Comparison of ENCODE assay signal across 32 mouse cellular contexts in the genomic region with DNA sequence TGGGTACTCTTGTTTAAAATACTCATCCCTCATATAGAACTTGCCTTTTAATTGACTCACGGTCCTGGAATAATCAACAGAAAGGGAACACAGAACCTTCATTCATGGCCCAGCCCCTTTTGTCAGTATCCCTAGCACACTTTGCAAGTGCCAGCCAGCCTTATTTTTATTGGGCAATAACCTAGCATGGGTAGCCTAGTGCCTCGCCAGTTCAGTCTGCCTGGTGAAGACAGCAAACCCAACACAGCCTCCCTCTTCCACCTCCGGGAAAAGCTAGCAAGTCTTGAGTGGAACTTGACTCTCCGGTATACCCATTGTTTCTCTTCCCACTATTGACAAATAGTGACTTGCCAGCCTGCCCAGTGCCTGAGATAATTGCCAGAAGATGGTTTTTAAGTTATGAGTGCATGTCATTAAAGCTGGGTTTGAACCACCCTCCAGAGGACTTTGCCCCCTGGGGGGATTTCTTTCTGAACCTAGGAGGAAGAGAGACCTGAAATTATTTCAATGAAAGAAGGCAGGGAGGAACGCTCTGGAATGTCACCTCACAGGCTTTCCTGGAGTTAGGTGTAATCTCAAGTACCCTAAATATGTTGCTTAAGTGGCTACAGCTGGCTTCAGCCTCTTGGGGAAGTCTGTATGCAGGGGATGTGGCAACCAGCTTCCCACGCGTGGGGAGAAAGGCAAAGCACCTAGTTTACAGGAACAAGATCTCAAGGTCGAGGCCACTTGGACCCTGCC. TPM values are rescaled to one million over a fixed set of nuclear protein-coding genes. Genes with fewer than 3 reads are reported as not detected.
DNase-seq lines count a peak whose midpoint lies in the region; ATAC-seq and TF ChIP-seq lines count a peak whose summit lies in the region.
"Had no signal": no experiment of that assay in that cellular context is flagged by ENCODE, and none has a peak within 500 bp of the region (broad histone marks: within the 10 kb centered on the region; RNA-seq: fewer than 3 reads in every experiment).

No protein-coding gene starts in this region.

- TF ChIP-seq CTCF in lung, postnatal 0 days (IDR thresholded peaks at IDR 0.05): no peak
- TF ChIP-seq CTCF in kidney, adult 2 months (conservative IDR thresholded peaks at IDR 0.05; ENCODE audit: insufficient read depth, insufficient read length, low read depth, low read length): no peak
- no peak for TF ChIP-seq CTCF in hindbrain, postnatal 0 days (IDR thresholded peaks at IDR 0.05; ENCODE audit: low read depth)

- no peak for DNase-seq in limb, embryonic 10.5 days (ENCODE audit: low spot score)
- peak; percentile 77 to 89 for DNase-seq in lung, adult 18-20 months
- peak; percentile 91 for DNase-seq in lung, postnatal 0 days (ENCODE audit: low spot score)
- peak; percentile 55 to 67 for DNase-seq in lung, postnatal 4 days
- no peak for DNase-seq in kidney, adult 2 months
- DNase-seq in layer of hippocampus, adult 18-20 months (ENCODE audit: low spot score in 2 of 2): no peak
- no peak for DNase-seq in hindbrain, postnatal 0 days (ENCODE audit: low spot score)
- DNase-seq: adrenal gland, postnatal 10 days; cerebellum, adult 11 months; cerebellum, adult 9-10 months; cerebellum, postnatal 36 days; forebrain, postnatal 0 days; gastrocnemius, postnatal 10 days; heart, postnatal 10 days; kidney, postnatal 36 days; layer of hippocampus, adult 9-11 months; liver, postnatal 0 days; right cerebral cortex, postnatal 25 days; thymus, adult 18-20 months; thymus, postnatal 4 days had no signal

- WGBS in limb, embryonic 12.5 days: 38% methylated on average over 8 of the region's 8 CpGs
- 62% methylated on average over 8 of the region's 8 CpGs for WGBS in limb, embryonic 10.5 days
- 40% methylated on average over 8 of the region's 8 CpGs for WGBS in lung, postnatal 0 days
- 58% methylated on average over 8 of the region's 8 CpGs for WGBS in kidney, adult 2 months
- 80% methylated on average over 8 of the region's 8 CpGs for WGBS in hindbrain, postnatal 0 days

- peak; percentile 97 for TF ChIP-seq EP300 in lung, postnatal 0 days (IDR thresholded peaks at IDR 0.05)

- no peak for TF ChIP-seq POLR2A in kidney, adult 2 months (IDR thresholded peaks at IDR 0.05; ENCODE audit: low read depth, low read length)

- H3K4me1 ChIP-seq in limb, embryonic 12.5 days (replicated peaks): peaks cover 29% of the 10 kb centered on the region
- H3K4me1 ChIP-seq in limb, embryonic 10.5 days: peaks cover 40% of the 10 kb centered on the region
- H3K4me1 ChIP-seq in lung, postnatal 0 days (ENCODE audit: insufficient read depth, low read depth, low read length): no peaks in the 10 kb centered on the region
- no peaks in the 10 kb centered on the region for H3K4me1 ChIP-seq in kidney, adult 2 months (ENCODE audit: control insufficient read depth, insufficient read depth, low read length)
- peaks cover 1% of the 10 kb centered on the region; the same call in 1 of the 2 replicates for H3K4me1 ChIP-seq in hindbrain, postnatal 0 days (ENCODE audit: insufficient read depth, low read length)
- H3K4me1 ChIP-seq: liver, embryonic 12.5 days had no signal

- no peak overlapping the region for H3K4me3 ChIP-seq in limb, embryonic 12.5 days (replicated peaks)
- no peak overlapping the region for H3K4me3 ChIP-seq in limb, embryonic 10.5 days
- no peak overlapping the region for H3K4me3 ChIP-seq in lung, postnatal 0 days (ENCODE audit: low read depth, low read length)
- no peak overlapping the region for H3K4me3 ChIP-seq in kidney, adult 2 months (ENCODE audit: insufficient read depth, low read depth, low read length)
- H3K4me3 ChIP-seq in hindbrain, postnatal 0 days (ENCODE audit: low read length): no peak overlapping the region
- H3K4me3 ChIP-seq: embryonic facial prominence, embryonic 13.5 days; erythroblast, embryonic 14.5 days; forebrain, embryonic 12.5 days; heart, embryonic 13.5 days; liver, embryonic 12.5 days; midbrain, embryonic 13.5 days had no signal

- 0 out of 2 replicates have a peak, but pooled peaks cover 6% of the 10 kb centered on the region for H3K9me3 ChIP-seq in limb, embryonic 12.5 days
- no peaks in the 10 kb centered on the region for H3K9me3 ChIP-seq in limb, embryonic 10.5 days (replicated peaks)
- no peaks in the 10 kb centered on the region for H3K9me3 ChIP-seq in lung, postnatal 0 days (ENCODE audit: low read length)
- H3K9me3 ChIP-seq in hindbrain, postnatal 0 days (ENCODE audit: low read length): no peaks in the 10 kb centered on the region
- H3K9me3 ChIP-seq: embryonic facial prominence, embryonic 13.5 days; forebrain, embryonic 12.5 days; liver, embryonic 12.5 days; midbrain, embryonic 13.5 days had no signal

- H3K4me2 ChIP-seq in limb, embryonic 12.5 days: no peak overlapping the region
- peak overlapping the region; percentile 15; the same call in 1 of the 2 replicates for H3K4me2 ChIP-seq in lung, postnatal 0 days (replicated peaks; ENCODE audit: low read depth, low read length)
- no peak overlapping the region for H3K4me2 ChIP-seq in hindbrain, postnatal 0 days (ENCODE audit: low read depth, low read length)
- H3K4me2 ChIP-seq: embryonic facial prominence, embryonic 13.5 days; forebrain, embryonic 12.5 days; heart, embryonic 13.5 days; hindbrain, embryonic 14.5 days; liver, embryonic 12.5 days; midbrain, embryonic 13.5 days had no signal

- H3K27me3 ChIP-seq in limb, embryonic 12.5 days: peaks cover 9% of the 10 kb centered on the region; the same call in 1 of the 2 replicates
- peaks cover 11% of the 10 kb centered on the region; the same call in 1 of the 2 replicates for H3K27me3 ChIP-seq in limb, embryonic 10.5 days (ENCODE audit: low read depth, poor library complexity, severe bottlenecking)
- H3K27me3 ChIP-seq in lung, postnatal 0 days (replicated peaks; ENCODE audit: insufficient read depth, low read length): no peaks in the 10 kb centered on the region
- H3K27me3 ChIP-seq in kidney, adult 2 months (replicated peaks; ENCODE audit: control insufficient read depth, insufficient read depth, low read length): no peaks in the 10 kb centered on the region
- no peaks in the 10 kb centered on the region for H3K27me3 ChIP-seq in hindbrain, postnatal 0 days (ENCODE audit: insufficient read depth, low read length)
- H3K27me3 ChIP-seq: embryonic facial prominence, embryonic 13.5 days; forebrain, embryonic 12.5 days; heart, embryonic 13.5 days; liver, embryonic 12.5 days; midbrain, embryonic 13.5 days; Patski had no signal

- no peak for ATAC-seq in limb, embryonic 12.5 days (ENCODE audit: insufficient number of reproducible peaks, insufficient read depth, low FRiP score, low TSS enrichment, low read depth)
- ATAC-seq in lung, postnatal 0 days: peak; percentile 96
- ATAC-seq in hindbrain, postnatal 0 days: no peak
- ATAC-seq: forebrain, postnatal 0 days; inflammation-experienced regulatory T-cells, adult 6 months; liver, embryonic 12.5 days; liver, postnatal 0 days; midbrain, embryonic 13.5 days; Patski had no signal

- no peaks in the 10 kb centered on the region for H3K36me3 ChIP-seq in limb, embryonic 12.5 days
- H3K36me3 ChIP-seq in limb, embryonic 10.5 days: no peaks in the 10 kb centered on the region
- H3K36me3 ChIP-seq in lung, postnatal 0 days (ENCODE audit: insufficient read depth, low read length): no peaks in the 10 kb centered on the region
- H3K36me3 ChIP-seq in kidney, adult 2 months (ENCODE audit: control insufficient read depth, insufficient read depth, low read length): no peaks in the 10 kb centered on the region
- H3K36me3 ChIP-seq in hindbrain, postnatal 0 days (ENCODE audit: insufficient read depth, low read length): no peaks in the 10 kb centered on the region
- H3K36me3 ChIP-seq: embryonic facial prominence, embryonic 13.5 days; forebrain, embryonic 12.5 days; heart, embryonic 13.5 days; liver, embryonic 12.5 days; midbrain, embryonic 13.5 days had no signal

- no peak overlapping the region for H3K9ac ChIP-seq in limb, embryonic 12.5 days (replicated peaks)
- no peak overlapping the region for H3K9ac ChIP-seq in lung, postnatal 0 days (replicated peaks; ENCODE audit: low read depth)
- H3K9ac ChIP-seq in hindbrain, postnatal 0 days (replicated peaks; ENCODE audit: low read length): no peak overlapping the region
- H3K9ac ChIP-seq: embryonic facial prominence, embryonic 13.5 days; forebrain, embryonic 12.5 days; forebrain, postnatal 0 days; heart, embryonic 13.5 days; hindbrain, embryonic 14.5 days; liver, embryonic 12.5 days; liver, postnatal 0 days; midbrain, embryonic 13.5 days had no signal

- peak overlapping the region; percentile 24; the same call in 1 of the 2 replicates for H3K27ac ChIP-seq in limb, embryonic 12.5 days
- no peak overlapping the region for H3K27ac ChIP-seq in limb, embryonic 10.5 days
- peak overlapping the region; percentile 44 for H3K27ac ChIP-seq in lung, postnatal 0 days (ENCODE audit: low read length)
- H3K27ac ChIP-seq in kidney, adult 2 months (ENCODE audit: insufficient read depth, low read depth, low read length): no peak overlapping the region
- H3K27ac ChIP-seq in hindbrain, postnatal 0 days: no peak overlapping the region
- H3K27ac ChIP-seq: embryonic facial prominence, embryonic 13.5 days; forebrain, embryonic 12.5 days; heart, embryonic 13.5 days; hindbrain, embryonic 14.5 days; liver, embryonic 12.5 days; midbrain, embryonic 13.5 days had no signal

RNA-seq across cellular contexts. Expression of a gene that starts 30.2 kb away (rescaled TPM):
- polyA plus RNA-seq in limb, embryonic 12.5 days (2016; fragmentation: Nextera tagmentation; extraction: Ambion mirVana): 52.6 and 53.7 TPM in 2 replicates
- 46.5 and 57.1 TPM in 2 replicates for polyA plus RNA-seq in limb, embryonic 10.5 days (2016; fragmentation: Nextera tagmentation; extraction: Ambion mirVana)
- polyA plus RNA-seq in lung, postnatal 0 days (2015; fragmentation: Nextera tagmentation; extraction: Ambion mirVana): 33.8 and 35.3 TPM in 2 replicates
- polyA plus RNA-seq in kidney, adult 2 months (2012; rRNA removed): 3.7 and 6.9 TPM in 2 replicates
- 10 to 100 TPM; 31.0 to 35.6 TPM for total RNA-seq in layer of hippocampus, adult 18-20 months (2021)
- 6.0 and 15.3 TPM in 2 replicates for total RNA-seq in hindbrain, postnatal 0 days (2014; rRNA removed)
- polyA plus RNA-seq in hindbrain, postnatal 0 days (2015; fragmentation: Nextera tagmentation; extraction: Ambion mirVana): 33.7 and 37.7 TPM in 2 replicates

RNA-seq across cellular contexts. Expression of a gene that starts 30.4 kb away (rescaled TPM):
- polyA plus RNA-seq in limb, embryonic 12.5 days (2016; fragmentation: Nextera tagmentation; extraction: Ambion mirVana): 196 and 209 TPM in 2 replicates
- polyA plus RNA-seq in limb, embryonic 10.5 days (2016; fragmentation: Nextera tagmentation; extraction: Ambion mirVana): 154 and 168 TPM in 2 replicates
- polyA plus RNA-seq in lung, postnatal 0 days (2015; fragmentation: Nextera tagmentation; extraction: Ambion mirVana): 140 and 151 TPM in 2 replicates
- polyA plus RNA-seq in kidney, adult 2 months (2012; rRNA removed): 136 and 225 TPM in 2 replicates
- 100 to 1,000 TPM; 111 to 119 TPM for total RNA-seq in layer of hippocampus, adult 18-20 months (2021)
- 14.3 and 22.0 TPM in 2 replicates for total RNA-seq in hindbrain, postnatal 0 days (2014; rRNA removed)
- polyA plus RNA-seq in hindbrain, postnatal 0 days (2015; fragmentation: Nextera tagmentation; extraction: Ambion mirVana): 170 and 191 TPM in 2 replicates

RNA-seq across cellular contexts. Expression of a gene that starts 59.9 kb away (rescaled TPM):
- polyA plus RNA-seq in limb, embryonic 12.5 days (2016; fragmentation: Nextera tagmentation; extraction: Ambion mirVana): 73.1 and 73.9 TPM in 2 replicates
- 41.6 and 49.1 TPM in 2 replicates for polyA plus RNA-seq in limb, embryonic 10.5 days (2016; fragmentation: Nextera tagmentation; extraction: Ambion mirVana)
- polyA plus RNA-seq in lung, postnatal 0 days (2015; fragmentation: Nextera tagmentation; extraction: Ambion mirVana): 50.3 and 56.3 TPM in 2 replicates
- polyA plus RNA-seq in kidney, adult 2 months (2012; rRNA removed): 37.7 and 40.5 TPM in 2 replicates
- total RNA-seq in layer of hippocampus, adult 18-20 months (2021): 10 to 100 TPM; 19.2 to 20.5 TPM
- total RNA-seq in hindbrain, postnatal 0 days (2014; rRNA removed): 116 and 162 TPM in 2 replicates
- polyA plus RNA-seq in hindbrain, postnatal 0 days (2015; fragmentation: Nextera tagmentation; extraction: Ambion mirVana): 27.3 and 31.0 TPM in 2 replicates
- total RNA-seq: megakaryocyte-erythroid progenitor cell, adult 5-6 weeks; MEL had no signal

Comparison
In these comparisons a context has a peak if more than half of its experiments do, and no peak if none do; other contexts are left out.
1. H3K27ac ChIP-seq: peak in limb, embryonic 12.5 days (single experiment) and lung, postnatal 0 days (single experiment); none in limb, embryonic 10.5 days (single experiment), kidney, adult 2 months (single experiment) and hindbrain, postnatal 0 days (single experiment).
2. DNase-seq: peak in lung, adult 18-20 months (2 of 2), lung, postnatal 0 days (single experiment) and lung, postnatal 4 days (2 of 2); none in limb, embryonic 10.5 days (single experiment), kidney, adult 2 months (single experiment), layer of hippocampus, adult 18-20 months (0 of 2) and hindbrain, postnatal 0 days (single experiment).